12 mouse cellular contexts compared by ENCODE assay signal in the genomic region with DNA sequence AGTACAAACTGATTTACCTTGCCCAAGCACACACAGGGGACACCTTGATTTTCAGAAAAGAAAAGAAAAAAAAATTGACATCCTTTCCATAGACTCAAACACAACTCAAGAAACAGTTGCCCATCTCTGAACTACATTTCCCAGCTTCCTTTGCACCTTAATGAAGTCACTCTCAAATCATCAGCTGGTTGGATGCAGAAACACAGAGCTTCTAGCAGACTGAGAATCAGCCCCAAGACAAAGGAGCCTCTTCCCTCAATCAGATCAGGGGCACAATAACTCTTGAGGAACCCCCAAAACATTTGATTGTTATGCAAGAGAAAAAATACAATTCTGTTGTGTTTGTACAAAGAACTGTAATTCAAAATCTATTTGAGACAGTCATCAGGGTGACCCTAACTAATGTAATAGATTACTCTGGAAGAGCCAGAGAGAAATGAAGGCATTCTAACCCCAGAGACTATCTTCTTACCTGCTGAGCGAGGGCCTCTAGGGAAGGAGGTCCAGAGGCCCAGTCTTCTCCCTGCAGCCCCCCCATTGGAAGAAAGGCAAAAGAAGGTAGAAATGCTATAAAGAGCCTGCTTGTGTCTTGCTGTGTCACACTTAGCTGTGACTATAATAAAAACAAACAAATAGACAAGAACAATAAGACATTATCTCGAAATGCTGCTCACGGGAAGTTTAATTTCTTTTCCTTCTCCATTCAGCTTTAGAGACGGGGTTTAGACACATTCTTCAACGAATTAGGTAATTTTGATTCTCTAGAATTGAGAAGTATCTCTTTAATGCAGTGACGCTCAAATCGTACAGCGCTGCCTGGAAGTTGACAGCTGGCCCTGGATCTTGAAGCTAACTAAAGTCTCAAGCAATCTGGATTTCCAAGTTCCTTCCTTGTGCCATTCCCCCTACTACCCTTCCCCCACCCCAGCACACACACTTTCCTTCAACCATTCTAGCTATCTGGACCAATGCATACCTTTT.
DNase-seq lines count a peak whose midpoint lies in the region; ATAC-seq lines count a peak whose summit lies in the region.
"Had no signal": no experiment of that assay in that cellular context is flagged by ENCODE, and none has a peak within 500 bp of the region (broad histone marks: within the 10 kb centered on the region; RNA-seq: fewer than 3 reads in every experiment).

No protein-coding gene starts in this region.

- no peak overlapping the region for H3K9ac ChIP-seq in hindbrain, embryonic 11.5 days (ENCODE audit: low read depth, low read length)
- no peak overlapping the region for H3K9ac ChIP-seq in midbrain, embryonic 15.5 days
- H3K9ac ChIP-seq in intestine, embryonic 16.5 days (ENCODE audit: low read depth, low read length), result no peak overlapping the region
- H3K9ac ChIP-seq: limb, embryonic 15.5 days had no signal

- H3K27me3 ChIP-seq in hindbrain, embryonic 11.5 days (ENCODE audit: control insufficient read depth, insufficient read depth, low read length), result no peaks in the 10 kb centered on the region
- H3K27me3 ChIP-seq in midbrain, embryonic 15.5 days (replicated peaks), result no peaks in the 10 kb centered on the region; the same call in 1 of the 2 replicates
- H3K27me3 ChIP-seq in intestine, embryonic 16.5 days (replicated peaks; ENCODE audit: control insufficient read depth, insufficient read depth, low read length), result no peaks in the 10 kb centered on the region
- H3K27me3 ChIP-seq: limb, embryonic 15.5 days had no signal

- WGBS in hindbrain, embryonic 11.5 days, result 83% methylated on average over 8 of the region's 8 CpGs
- WGBS in midbrain, embryonic 15.5 days, result 67% methylated on average over 8 of the region's 8 CpGs
- 89% methylated on average over 8 of the region's 8 CpGs for WGBS in intestine, embryonic 16.5 days

- no peak overlapping the region for H3K4me2 ChIP-seq in hindbrain, embryonic 11.5 days (replicated peaks; ENCODE audit: low read depth, low read length)
- no peak overlapping the region for H3K4me2 ChIP-seq in midbrain, embryonic 15.5 days
- H3K4me2 ChIP-seq in intestine, embryonic 16.5 days (ENCODE audit: low read depth, low read length), result no peak overlapping the region
- H3K4me2 ChIP-seq: heart, embryonic 11.5 days; limb, embryonic 15.5 days had no signal

- H3K4me1 ChIP-seq in hindbrain, embryonic 11.5 days (replicated peaks; ENCODE audit: control insufficient read depth, insufficient read depth, low read length), result no peaks in the 10 kb centered on the region
- peaks cover 10% of the 10 kb centered on the region for H3K4me1 ChIP-seq in midbrain, embryonic 15.5 days
- no peaks in the 10 kb centered on the region for H3K4me1 ChIP-seq in intestine, embryonic 16.5 days (ENCODE audit: control insufficient read depth, insufficient read depth, low read length)
- H3K4me1 ChIP-seq: limb, embryonic 15.5 days had no signal

- H3K9me3 ChIP-seq in hindbrain, embryonic 11.5 days (ENCODE audit: control insufficient read depth, low read length), result no peaks in the 10 kb centered on the region
- H3K9me3 ChIP-seq in midbrain, embryonic 15.5 days, result no peaks in the 10 kb centered on the region
- H3K9me3 ChIP-seq in intestine, embryonic 16.5 days (ENCODE audit: control insufficient read depth, low read length), result no peaks in the 10 kb centered on the region
- H3K9me3 ChIP-seq: limb, embryonic 15.5 days had no signal

- H3K36me3 ChIP-seq in hindbrain, embryonic 11.5 days (ENCODE audit: control insufficient read depth, insufficient read depth, low read length), result no peaks in the 10 kb centered on the region
- no peaks in the 10 kb centered on the region for H3K36me3 ChIP-seq in midbrain, embryonic 15.5 days (replicated peaks)
- no peaks in the 10 kb centered on the region for H3K36me3 ChIP-seq in intestine, embryonic 16.5 days (ENCODE audit: control insufficient read depth, insufficient read depth, low read length)
- H3K36me3 ChIP-seq: limb, embryonic 15.5 days had no signal

- H3K27ac ChIP-seq in hindbrain, embryonic 11.5 days (ENCODE audit: low read depth, low read length), result no peak overlapping the region
- H3K27ac ChIP-seq in midbrain, embryonic 15.5 days, result peak overlapping the region; percentile 69
- no peak overlapping the region for H3K27ac ChIP-seq in intestine, embryonic 16.5 days (ENCODE audit: low read length)
- H3K27ac ChIP-seq: limb, embryonic 15.5 days had no signal

- 0 out of 2 replicates have a peak, but pooled peaks have one; percentile 53 for ATAC-seq in hindbrain, embryonic 11.5 days (ENCODE audit: low FRiP score)
- ATAC-seq in midbrain, embryonic 15.5 days (replicated peaks), result peak; percentile 73
- no peak for ATAC-seq in intestine, embryonic 16.5 days
- ATAC-seq: lung, postnatal 0 days had no signal

- DNase-seq in brain, adult 2 months (ENCODE audit: low read depth, low spot score), result peak; percentile 69
- peak; percentile 19 for DNase-seq in embryo, embryonic 9.5 days (ENCODE audit: extremely low spot score)
- peak; percentile 55 for DNase-seq in hindbrain, embryonic 11.5 days (ENCODE audit: low spot score)
- DNase-seq in T-cell, adult 2 months (ENCODE audit: low spot score), result no peak
- no peak for DNase-seq in thymus, postnatal 0 days (ENCODE audit: low spot score)
- DNase-seq in kidney, postnatal 36 days, result no peak
- DNase-seq: kidney, adult 18-20 months had no signal

- H3K4me3 ChIP-seq in hindbrain, embryonic 11.5 days (ENCODE audit: low read depth, low read length), result no peak overlapping the region
- no peak overlapping the region for H3K4me3 ChIP-seq in midbrain, embryonic 15.5 days
- no peak overlapping the region for H3K4me3 ChIP-seq in intestine, embryonic 16.5 days (ENCODE audit: low read length)
- H3K4me3 ChIP-seq: limb, embryonic 15.5 days had no signal

Comparison
In these comparisons a context has a peak if more than half of its experiments do, and no peak if none do; other contexts are left out.
1. DNase-seq: peak in brain, adult 2 months (single experiment), embryo, embryonic 9.5 days (single experiment) and hindbrain, embryonic 11.5 days (single experiment); none in T-cell, adult 2 months (single experiment), thymus, postnatal 0 days (single experiment) and kidney, postnatal 36 days (0 of 2).